Mouse (Mus musculus): Measurements from ENCODE around the gene Nelfcd.

Gene Nelfcd

GRCm38 (mm10) chr2:174473550-174473927 lies 57.9 kb downstream of the Nelfcd start:
- no peak for DNase-seq (ENCODE audit: low spot score in 2 of 2)

All from urinary bladder, postnatal 4 days (tissue).